Mouse (Mus musculus): ENCODE data around the gene Pdgfa.

Gene Pdgfa

GRCm38 (mm10) chr5:138994786-138995720 lies 2.1 kb downstream of the Pdgfa start:
- CTCF ChIA-PET: no interaction called here

GRCm38 (mm10) chr5:138994108-138994785 lies 2.9 kb downstream of the Pdgfa start:
- CTCF ChIA-PET: no interaction called here

GRCm38 (mm10) chr5:138993371-138994107 lies 3.6 kb downstream of the Pdgfa start:
- CTCF ChIA-PET: no interaction called here

GRCm38 (mm10) chr5:138992611-138993370 lies 4.4 kb downstream of the Pdgfa start:
- CTCF ChIA-PET: no interaction called here

- CTCF ChIA-PET: interaction anchor here (0.7 kb wide), 1 partner anchor 604 kb away, joined by 3 read pairs; no protein-coding TSS in a partner anchor
Measured at GRCm38 (mm10) chr5:138991734-138992133, 5.4 kb downstream of the Pdgfa start.

- CTCF ChIA-PET: interaction anchor here (0.7 kb wide), 1 partner anchor 605 kb away, joined by 3 read pairs; no protein-coding TSS in a partner anchor
Measured at GRCm38 (mm10) chr5:138990659-138991380, 6.3 kb downstream of the Pdgfa start.

GRCm38 (mm10) chr5:138989567-138989966 lies 7.6 kb downstream of the Pdgfa start:
- CTCF ChIA-PET: no interaction called here

- CTCF ChIA-PET: no interaction called here
Measured at GRCm38 (mm10) chr5:138988764-138989163, 8.4 kb downstream of the Pdgfa start.

GRCm38 (mm10) chr5:138987994-138988393 lies 9.2 kb downstream of the Pdgfa start:
- CTCF ChIA-PET: no interaction called here

- CTCF ChIA-PET: no interaction called here
Measured at GRCm38 (mm10) chr5:138981921-138982320, 15.2 kb downstream of the Pdgfa start.

GRCm38 (mm10) chr5:138980608-138981007 lies 16.6 kb downstream of the Pdgfa start:
- CTCF ChIA-PET: no interaction called here

- CTCF ChIA-PET: no interaction called here
Measured at GRCm38 (mm10) chr5:138979840-138980239, 17.3 kb downstream of the Pdgfa start.

GRCm38 (mm10) chr5:138977759-138978158 lies 19.4 kb downstream of the Pdgfa start:
- CTCF ChIA-PET: no interaction called here

- CTCF ChIA-PET: no interaction called here
Measured at GRCm38 (mm10) chr5:138974911-138975485, 22.2 kb downstream of the Pdgfa start.

- CTCF ChIA-PET: no interaction called here
Measured at GRCm38 (mm10) chr5:138973480-138973879, 23.7 kb downstream of the Pdgfa start.

- CTCF ChIA-PET: no interaction called here
Measured at GRCm38 (mm10) chr5:138971405-138971804, 25.8 kb downstream of the Pdgfa start.

GRCm38 (mm10) chr5:138970056-138970490 lies 27.1 kb downstream of the Pdgfa start:
- CTCF ChIA-PET: interaction anchor here (0.6 kb wide), 1 partner anchor 567 kb away, joined by 4 read pairs; no protein-coding TSS in a partner anchor

- CTCF ChIA-PET: no interaction called here
Measured at GRCm38 (mm10) chr5:138966033-138966724, 31.0 kb downstream of the Pdgfa start.

GRCm38 (mm10) chr5:138965590-138965989 lies 31.6 kb downstream of the Pdgfa start:
- CTCF ChIA-PET: no interaction called here

GRCm38 (mm10) chr5:138956427-138956833 lies 40.7 kb downstream of the Pdgfa start:
- CTCF ChIA-PET: no interaction called here

Data from spleen, embryonic (tissue).